Mouse (Mus musculus) heart, postnatal 36 days (tissue): ENCODE results near the gene Zfp598. TPM values are rescaled to one million over a fixed set of nuclear protein-coding genes. Genes with fewer than 3 reads are reported as not detected.

ENCODE experiments used
- DNase-seq, 2 experiments: peaks; one replicate each; pipeline ENCODE4 v3.0.0; 2021 to 2022
- intact Hi-C: fragments of 180-260 bp; cut with DNase I; formaldehyde crosslinking; loops from one replicate; pipeline ENCODE4 v1.15.1; 2025
- total RNA-seq, 2 experiments: library from RNA; stranded (reverse); gene quantifications; 2 replicates each; pipeline ENCODE4 v1.2.3; 2021

The Zfp598 gene
- total RNA-seq = 10 to 100 TPM; 17.3 to 19.0 TPM

DNA sequence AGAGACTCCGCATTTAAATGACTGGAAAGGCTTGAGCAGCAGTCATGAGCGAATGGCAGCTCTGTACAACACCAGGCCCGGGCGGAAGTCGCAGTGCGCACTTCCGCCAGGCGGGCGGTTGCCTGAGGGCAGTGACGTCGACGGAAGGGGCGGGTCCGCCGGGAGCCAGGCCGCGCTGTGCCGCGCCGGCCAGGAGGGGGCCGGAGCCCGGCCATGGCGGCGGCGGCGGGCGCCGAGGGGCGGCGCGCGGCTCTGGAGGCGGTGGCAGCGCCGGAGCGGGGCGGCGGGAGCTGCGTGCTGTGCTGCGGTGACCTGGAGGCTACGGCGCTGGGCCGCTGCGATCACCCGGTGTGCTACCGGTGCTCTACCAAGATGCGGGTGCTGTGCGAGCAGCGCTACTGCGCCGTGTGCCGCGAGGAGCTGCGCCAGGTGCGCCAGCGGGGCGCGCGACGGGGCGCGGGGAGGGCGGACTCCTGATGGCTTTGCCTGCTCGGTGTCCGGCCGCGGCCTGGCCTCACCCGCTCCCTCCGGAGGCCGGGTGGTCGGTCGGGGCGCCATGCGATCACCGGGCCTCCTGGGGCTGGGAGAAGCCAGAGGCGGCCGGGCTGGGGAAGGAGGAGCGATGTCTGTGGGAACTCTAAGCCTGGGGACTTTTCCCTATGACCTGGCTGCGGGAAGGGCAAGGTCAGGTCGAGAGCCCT is at the start of gene Zfp598:
Zfp598 (plus strand) TSS at position 143 of the 701 bp plus-strand sequence.
- intact Hi-C loops = loop anchor here (2.0 to 5.0 kb wide), 4 partner anchors 25 to 192 kb away; partner anchors contain the start of genes Mlst8, Nthl1 and Tsc2
- peak; percentile 96 to 98 for DNase-seq

DNA sequence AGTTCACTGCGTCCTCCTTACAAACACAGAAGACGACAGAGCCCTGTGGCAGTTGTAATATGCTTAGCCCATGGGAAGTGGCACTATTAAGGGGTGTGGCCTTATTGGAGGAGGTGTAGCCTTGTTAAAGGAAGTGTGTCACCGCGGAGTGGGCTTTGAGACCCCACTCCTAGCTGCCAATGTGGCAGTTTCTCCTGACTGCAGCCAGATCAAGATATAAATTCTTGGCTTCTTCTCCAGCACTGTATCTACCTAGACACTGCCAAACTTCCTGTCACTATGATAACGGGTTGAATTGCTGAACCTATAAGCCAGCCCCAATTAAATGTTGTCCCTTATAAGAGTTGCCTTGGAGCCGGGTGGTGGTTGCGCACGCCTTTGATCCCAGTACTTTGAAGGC is 44.0 kb upstream of the Zfp598 start:
- no peak for DNase-seq
- intact Hi-C loops = loop anchor here (5.0 kb wide), 2 partner anchors 82 to 133 kb away; partner anchors contain the start of gene Tbl3

DNA sequence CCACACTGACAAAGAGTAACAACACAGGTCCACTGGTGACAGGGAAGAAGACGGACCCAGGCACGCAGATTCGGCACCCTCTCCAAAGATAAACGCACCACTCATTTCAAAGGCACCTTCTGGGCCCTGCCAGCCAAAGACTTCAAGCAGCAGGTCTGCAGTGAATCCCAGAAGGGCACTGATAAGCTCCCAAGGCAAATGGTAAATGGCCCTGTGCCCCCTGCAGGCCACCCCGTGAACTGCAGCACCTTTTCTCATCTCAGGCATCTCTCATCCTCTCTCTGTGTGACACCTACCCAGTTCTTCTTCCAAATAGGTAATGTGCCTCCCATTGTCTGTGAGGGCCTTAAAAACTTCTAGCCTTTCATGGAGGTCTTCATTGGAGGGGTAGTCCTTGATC is 40.8 kb upstream of the Zfp598 start:
- intact Hi-C loops = loop anchor here (1.0 to 5.0 kb wide), 3 partner anchors 79 to 136 kb away; partner anchors contain the start of gene Tbl3
- DNase-seq = peak; percentile 76 to 86

DNA sequence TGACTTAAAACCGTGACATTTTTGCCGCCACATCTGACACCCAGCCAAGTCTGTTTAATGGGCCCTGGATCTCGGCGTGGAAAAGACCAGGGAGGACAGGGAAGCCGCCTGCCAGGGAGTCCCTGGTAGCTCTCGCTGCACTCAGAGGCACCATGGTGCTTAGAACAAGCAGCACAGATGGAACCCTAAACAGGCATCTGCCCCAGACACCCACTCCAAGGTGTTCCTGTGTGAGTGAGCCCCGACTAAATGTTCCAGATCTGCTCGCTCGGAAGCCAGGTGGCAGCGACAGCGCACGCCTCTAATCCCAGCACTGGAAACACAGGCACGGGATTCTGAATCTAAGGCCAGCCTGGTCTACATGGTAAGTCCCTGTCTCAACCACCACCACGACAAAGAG is 39.4 kb upstream of the Zfp598 start:
- DNase-seq = no peak
- intact Hi-C loops = loop anchor here (5.0 kb wide), 1 partner anchor 37 kb away; the partner anchor contains the start of gene Zfp598

DNA sequence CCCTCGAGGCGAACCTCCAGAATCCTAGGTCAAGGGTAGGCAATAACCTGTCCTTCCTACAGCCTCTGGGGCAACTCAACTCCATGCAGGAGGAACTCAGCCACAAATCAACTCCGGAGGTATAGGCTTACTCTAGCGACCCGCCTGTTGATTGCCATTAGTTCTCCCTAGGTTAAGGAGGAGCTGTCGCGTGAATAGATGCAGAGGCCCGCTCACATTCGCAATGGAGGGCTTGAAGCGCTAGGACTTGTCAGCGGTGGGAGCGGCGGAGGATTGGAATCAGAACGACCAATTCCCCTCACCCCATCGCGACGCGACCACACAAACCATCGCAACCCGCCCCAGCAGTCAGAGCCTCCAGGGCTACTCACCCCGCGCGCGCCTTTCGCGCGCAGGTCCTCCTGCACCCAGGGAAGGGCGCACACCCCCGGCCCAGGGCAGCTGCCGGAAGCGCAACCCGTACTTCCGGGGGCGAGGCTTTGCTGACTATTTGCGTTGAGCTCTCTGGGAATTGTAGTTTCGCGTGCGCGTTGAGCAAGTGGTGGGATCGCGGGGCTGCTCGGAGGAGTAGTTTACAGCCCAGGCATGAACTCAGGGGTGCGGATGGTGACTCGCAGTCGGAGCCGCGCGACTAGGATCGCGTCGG is 37.2 kb upstream of the Zfp598 start, which contains the start of the genes Tsc2 and Nthl1:
Tsc2 (minus strand) TSS at position 464 of the 646 bp plus-strand sequence.
Nthl1 (plus strand) TSS at position 514 of the 646 bp plus-strand sequence.
- peak; percentile 82 to 89 for DNase-seq
- intact Hi-C loops = loop anchor here (2.0 to 5.0 kb wide), 2 partner anchors 19 to 35 kb away; partner anchors contain the start of genes Slc9a3r2 and Zfp598

DNA sequence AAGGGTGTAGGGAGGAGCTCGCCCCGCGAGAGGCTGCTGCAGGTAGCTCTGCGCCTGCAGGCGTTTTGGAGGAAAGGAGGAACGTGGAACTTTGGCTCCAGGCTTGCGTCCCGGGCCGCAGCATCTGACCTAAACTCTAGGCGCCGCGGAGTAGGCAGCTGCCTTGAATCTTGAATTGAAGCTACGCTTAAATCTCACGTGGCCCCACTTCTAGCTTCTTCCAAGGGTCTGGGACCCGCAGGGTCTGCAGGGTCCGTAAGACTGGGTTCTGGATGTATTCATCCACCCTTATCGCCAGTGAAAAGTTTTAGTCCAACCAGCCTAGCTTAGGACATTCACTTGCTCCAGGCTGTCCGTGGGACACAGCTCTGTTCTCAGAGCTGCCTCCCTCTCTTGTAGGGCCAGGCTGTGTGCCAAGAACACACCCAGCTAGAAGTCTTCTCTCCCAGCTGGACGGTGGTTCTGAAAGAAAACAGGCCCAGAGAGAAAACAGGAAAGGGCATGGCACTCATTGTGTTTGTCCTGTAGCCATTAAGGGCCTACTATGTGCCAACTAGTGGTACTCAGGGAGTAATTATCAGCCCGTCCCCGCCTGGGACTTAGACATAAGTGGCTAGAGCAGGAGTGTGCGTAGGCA is 36.6 kb upstream of the Zfp598 start:
- DNase-seq = peak; percentile 74 to 80
- intact Hi-C loops = loop anchor here (2.0 to 5.0 kb wide), 2 partner anchors 18 to 34 kb away; partner anchors contain the start of genes Slc9a3r2 and Zfp598

DNA sequence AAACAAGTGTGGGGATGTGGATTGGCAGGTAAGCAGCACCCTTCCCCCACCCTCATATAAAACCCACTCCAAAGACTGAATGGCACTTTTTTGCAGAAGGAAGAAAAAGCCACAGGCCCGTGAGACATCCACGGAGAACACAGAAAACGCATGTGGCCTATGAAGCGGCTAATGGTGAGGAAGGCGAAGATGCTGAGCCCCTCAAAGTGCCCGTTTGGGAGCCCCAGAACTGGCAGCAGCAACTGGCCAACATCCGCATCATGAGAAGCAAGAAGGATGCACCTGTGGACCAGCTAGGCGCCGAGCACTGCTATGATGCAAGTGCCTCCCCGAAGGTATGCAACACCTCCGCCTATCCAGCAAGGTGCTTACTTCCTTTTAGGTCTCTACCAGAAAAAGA is 35.7 kb upstream of the Zfp598 start:
- no peak for DNase-seq

DNA sequence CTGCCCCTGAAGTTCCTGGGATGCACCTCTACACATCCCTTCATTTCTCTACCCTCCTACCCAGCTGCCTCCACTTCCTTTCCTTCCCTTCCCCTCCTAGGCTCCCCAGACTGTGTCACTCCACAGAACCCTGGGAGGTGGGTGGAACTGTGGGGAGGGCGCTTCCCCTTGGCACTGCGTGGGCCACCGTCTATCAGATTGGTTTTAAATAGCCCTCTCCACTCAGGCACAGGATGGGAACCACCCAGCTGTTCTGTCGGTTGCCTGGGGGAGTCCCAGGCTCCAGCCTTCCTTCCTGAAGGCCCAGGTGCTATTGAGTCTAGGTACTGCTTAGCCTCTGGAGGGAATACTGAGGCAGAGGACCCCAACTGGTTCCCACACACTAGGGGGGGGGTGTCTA is 34.5 kb upstream of the Zfp598 start:
- intact Hi-C loops = no loop called here
- DNase-seq = no peak

More for the DNA sequence above, 35.7 kb upstream of the Zfp598 start:
- intact Hi-C loops = loop anchor here (2.0 to 5.0 kb wide), 2 partner anchors 17 to 33 kb away; partner anchors contain the start of genes Slc9a3r2 and Zfp598

DNA sequence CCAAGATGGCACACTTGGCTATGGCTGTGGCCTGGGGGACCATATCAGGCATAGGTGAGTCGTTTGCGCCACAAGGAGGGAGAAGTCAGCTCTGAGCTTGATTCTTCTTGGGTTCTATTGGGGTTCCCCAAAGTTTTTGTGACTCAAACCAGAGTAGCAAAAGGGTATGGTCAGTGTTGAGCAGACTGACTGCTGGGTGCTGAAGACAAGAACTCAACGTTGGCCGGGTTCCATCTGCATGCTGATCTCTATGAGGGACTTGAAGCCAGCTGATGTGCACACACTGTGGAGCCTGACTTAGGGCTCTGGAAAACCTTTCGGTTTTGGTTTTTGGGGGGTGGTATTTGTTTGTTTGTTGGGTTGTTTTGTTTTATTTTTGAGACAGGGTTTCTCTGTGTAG is 33.8 kb upstream of the Zfp598 start:
- intact Hi-C loops = no loop called here

DNA sequence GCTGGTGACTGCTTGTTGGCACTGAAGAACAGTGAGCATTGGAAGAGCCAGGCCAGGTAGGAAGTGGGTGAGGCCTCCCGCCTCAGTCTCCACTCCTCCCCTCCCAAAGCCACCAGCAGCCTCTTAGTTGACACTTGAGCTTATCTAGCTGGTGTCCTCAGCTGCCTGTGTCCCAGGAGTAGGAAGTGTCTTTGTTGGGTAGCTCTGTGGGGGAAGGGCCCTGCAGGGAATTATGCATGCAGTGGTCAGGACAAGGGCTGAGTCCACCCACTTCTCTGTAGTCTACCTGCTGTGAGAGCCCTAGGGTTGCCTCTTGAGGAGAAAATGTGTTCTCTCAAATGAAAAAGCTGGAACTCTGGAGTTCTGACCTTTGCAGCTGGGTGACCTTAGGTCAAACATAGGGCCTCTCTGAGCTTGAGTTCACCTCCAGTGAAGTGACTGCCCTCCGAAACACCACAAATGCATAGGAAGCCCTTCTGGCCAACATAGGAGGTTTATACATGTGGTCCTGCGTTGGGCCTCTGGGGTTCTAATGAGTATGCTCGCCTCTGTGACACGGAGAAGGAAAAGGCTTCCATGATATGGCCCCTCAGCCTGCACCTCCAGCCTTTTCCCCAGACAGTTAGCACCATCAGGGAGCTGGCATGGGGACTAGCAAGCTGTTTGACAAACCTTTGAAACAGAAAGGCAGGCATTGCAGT is 32.6 kb upstream of the Zfp598 start:
- DNase-seq = no peak
- intact Hi-C loops = no loop called here

More for the DNA sequence above, 33.8 kb upstream of the Zfp598 start:
- DNase-seq = no peak

DNA sequence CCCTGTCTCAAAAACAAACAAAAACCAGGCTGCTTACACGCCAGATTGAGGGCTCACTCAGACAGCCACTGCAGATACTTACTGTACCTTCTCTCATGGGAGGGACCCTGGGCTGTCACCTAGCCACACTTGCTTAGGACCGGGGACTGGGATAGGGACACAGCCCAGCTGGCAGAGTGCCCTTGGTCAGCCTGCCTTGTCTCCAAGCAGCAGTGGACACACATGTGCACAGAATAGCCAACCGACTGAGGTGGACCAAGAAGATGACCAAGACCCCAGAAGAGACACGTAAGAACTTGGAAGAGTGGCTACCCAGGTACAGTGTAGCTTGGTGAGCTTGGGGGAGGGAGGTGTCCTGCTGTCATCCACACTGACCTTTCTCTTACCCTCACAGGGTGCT is 31.3 kb upstream of the Zfp598 start:
- intact Hi-C loops = no loop called here
- peak in 1 of 2 experiments; percentile 50 for DNase-seq

DNA sequence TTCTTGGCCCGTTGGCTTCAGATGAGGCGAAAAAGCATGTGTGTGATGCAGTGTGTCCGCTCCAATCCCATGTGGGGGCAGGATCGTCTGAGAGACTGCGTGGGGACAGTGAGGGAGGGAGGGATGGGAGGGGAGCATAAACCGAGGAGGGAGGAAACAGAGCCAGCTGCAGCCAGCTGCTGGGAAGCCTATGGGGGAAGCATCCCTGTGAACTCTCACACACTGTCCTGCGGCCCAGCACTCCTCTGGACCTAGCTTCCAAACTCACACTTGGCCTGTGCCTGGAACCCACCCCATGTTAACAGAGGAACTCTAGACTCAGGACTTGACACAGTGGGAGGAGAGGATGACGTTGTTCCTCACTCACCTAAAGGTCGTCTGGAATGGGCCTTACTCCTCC is 30.6 kb upstream of the Zfp598 start:
- intact Hi-C loops = no loop called here
- DNase-seq = peak; percentile 61 to 65

DNA sequence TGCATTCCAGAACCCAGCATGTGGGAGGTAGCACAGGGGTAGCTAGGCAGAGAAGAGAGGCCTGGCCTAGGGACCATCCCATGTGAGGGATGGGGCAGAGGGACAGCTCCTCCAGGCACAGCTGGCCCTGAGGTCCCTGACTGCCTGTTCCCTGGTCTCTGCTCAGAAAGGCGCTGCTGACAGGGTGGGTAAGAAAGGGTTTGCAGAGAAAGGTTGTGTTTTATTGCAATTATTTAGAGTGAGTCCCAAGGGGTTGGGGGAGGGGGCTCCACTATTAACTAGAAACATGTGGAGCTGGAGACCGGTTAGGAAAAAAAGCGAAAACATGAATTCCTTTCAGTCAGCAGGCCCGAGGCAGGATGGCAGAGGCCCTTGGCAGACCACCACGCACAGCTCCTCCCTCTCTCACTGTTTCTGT is 29.9 kb upstream of the Zfp598 start:
- DNase-seq = no peak
- intact Hi-C loops = no loop called here

DNA sequence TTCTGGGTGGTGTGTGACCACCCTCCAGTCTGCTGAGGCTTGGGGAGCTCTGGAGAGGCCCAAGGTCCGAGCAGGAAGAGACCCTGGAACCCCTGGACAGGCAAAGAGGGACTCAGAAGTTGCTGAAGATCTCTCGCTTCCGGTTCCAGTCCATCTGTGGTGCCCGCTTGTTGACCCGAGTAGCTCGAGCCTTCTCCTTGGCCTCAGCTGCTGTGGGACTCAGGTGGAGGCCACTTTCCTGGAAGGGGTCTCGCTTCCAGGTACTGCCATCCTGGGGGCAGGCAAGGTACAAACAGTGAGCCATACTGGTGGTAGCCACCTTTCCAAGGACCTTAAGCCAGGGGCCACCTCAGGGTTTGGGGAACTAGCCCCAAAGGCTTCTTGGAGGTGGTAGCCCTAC is 29.4 kb upstream of the Zfp598 start:
- DNase-seq = no peak
- intact Hi-C loops = no loop called here

DNA sequence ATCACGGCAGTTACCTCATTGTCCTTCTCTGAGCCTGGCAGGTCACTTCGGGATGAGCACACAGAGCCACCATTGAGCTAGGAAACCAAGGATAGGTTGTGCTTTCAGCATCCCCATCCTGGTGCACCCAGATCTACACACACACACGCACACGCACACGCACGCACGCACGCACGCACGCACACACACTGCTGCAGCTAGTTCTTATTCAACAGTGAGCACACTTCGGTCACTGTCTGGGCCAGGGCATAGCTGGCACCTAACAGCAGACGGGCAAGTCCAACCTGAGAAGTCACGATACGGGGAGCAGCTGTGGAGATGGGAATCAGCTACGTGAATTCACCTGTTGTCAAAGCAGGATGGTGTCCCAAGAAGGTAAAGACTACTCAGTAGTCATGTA is 28.9 kb upstream of the Zfp598 start:
- intact Hi-C loops = no loop called here

DNA sequence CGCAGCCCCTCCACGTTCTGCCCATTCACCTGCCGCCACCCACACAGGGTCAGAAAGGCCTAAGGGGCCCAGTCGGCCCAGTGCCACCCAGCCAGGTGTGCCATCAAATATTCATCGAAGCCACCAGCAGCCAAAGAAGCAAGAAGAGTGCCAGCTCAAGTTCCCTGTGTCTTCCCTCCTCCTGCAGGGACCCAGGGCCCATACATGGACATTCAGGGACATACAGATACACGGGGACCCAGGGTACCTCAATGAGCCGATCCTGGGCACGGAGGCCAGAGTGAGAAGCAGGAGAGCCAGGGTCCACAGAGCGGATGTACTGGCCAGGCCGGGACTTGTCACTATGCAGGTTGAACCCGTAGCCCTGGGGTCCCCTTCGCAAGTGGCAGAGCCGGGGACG is 27.5 kb upstream of the Zfp598 start:
- intact Hi-C loops = no loop called here

More for the DNA sequence above, 28.9 kb upstream of the Zfp598 start:
- DNase-seq = no peak

DNA sequence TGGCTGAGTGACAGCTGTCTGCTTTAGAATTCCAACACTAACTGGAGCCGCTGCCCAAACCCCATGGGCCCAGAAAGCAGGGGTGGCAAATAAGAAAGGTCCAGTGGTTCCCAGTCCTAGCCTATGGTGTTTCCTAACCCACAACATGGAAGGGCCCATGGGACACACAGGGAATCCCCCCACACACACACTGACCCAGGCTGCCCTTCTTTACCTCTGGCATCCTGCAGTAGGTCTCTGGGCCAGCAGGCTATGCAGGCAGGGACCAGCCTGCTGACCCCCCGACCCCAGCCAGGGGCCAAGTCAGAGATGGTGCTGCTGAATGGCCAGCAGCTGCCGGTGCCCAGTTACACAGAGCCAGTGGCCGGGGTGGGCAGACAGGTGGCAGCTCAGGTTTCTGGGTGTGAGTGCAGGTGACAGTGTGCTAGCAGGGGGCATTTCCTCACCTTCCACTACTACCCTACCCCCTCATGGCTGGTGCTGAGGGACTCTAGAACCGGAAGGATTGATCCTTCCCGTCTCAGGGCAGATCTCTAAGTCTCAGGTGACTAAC is 26.6 kb upstream of the Zfp598 start:
- intact Hi-C loops = no loop called here
- no peak for DNase-seq

More for the DNA sequence above, 27.5 kb upstream of the Zfp598 start:
- DNase-seq = no peak

DNA sequence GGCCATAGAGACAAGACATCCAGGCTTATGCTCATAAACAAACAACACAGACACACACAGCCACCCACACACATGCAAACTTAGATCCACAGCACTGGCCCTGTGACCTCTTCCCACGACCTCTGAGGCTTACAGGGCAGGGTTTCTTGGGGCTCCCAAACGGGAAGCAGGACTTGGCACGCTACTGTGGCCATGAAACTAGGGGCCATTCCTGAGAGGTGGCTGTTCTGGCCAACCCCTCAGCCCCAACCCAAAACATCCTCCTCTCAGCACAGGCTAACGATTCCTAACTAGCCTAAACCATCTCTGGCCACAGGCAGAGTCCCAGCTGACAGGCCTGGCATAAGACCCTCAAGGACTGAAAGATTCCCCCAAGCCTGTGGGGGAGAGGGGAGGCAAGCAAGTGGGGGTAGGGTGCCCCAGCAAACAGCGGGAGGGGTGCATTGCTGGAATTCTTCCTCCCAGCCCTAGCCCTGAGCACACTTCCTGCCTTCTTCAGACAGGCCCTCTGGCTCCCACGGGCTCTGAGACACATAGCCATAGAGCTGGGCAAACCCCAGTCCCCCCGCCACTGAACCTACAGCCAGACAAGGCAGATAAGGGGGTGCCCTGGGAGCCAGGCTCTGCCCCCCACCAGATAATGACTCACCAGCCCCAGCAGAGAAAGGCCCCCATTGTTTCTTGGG is 25.3 kb upstream of the Zfp598 start:
- peak in 1 of 2 experiments; percentile 57 for DNase-seq
- intact Hi-C loops = no loop called here
